Mouse (Mus musculus) forebrain, embryonic 10.5 days (tissue): ENCODE results near the gene Lfng. TPM values are rescaled to one million over a fixed set of nuclear protein-coding genes. Genes with fewer than 3 reads are reported as not detected.

ENCODE experiments used
- DNase-seq: peaks from one replicate; pipeline ENCODE4 v3.0.0-alpha.2; 2017; ENCODE audit warnings: low spot score; ENCODE audit errors: extremely low spot score
- H3K27ac ChIP-seq: fragments of 300-500 bp; sonication (generic); 2 replicates; pipeline ENCODE4 v1.5.1; 2016; ENCODE audit warnings: mild to moderate bottlenecking
- H3K27me3 ChIP-seq: fragments of 300-500 bp; sonication (generic); 2 replicates; pipeline ENCODE4 v1.6.1; 2016; ENCODE audit warnings: mild to moderate bottlenecking; ENCODE audit not compliant: poor library complexity, severe bottlenecking
- H3K36me3 ChIP-seq: fragments of 300-500 bp; sonication (generic); replicated peaks from 2 replicates; pipeline ENCODE4 v1.6.1; 2016; ENCODE audit warnings: mild to moderate bottlenecking, moderate library complexity
- H3K4me1 ChIP-seq: fragments of 300-500 bp; sonication (generic); 2 replicates; pipeline ENCODE4 v1.6.1; 2016
- H3K4me3 ChIP-seq: fragments of 300-500 bp; sonication (generic); 2 replicates; pipeline ENCODE4 v1.5.1; 2016; ENCODE audit warnings: mild to moderate bottlenecking, moderate library complexity
- H3K9me3 ChIP-seq: fragments of 300-500 bp; sonication (generic); 2 replicates; pipeline ENCODE4 v1.6.1; 2016; ENCODE audit warnings: mild to moderate bottlenecking, moderate library complexity
- WGBS: fragments of 180-500 bp; shearing (Covaris S2); methylation state at CpG from one replicate; pipeline ENCODE4 v1.1.7; 2016; 5-methylcytosine and 5-hydroxymethylcytosine counted together
- polyA plus RNA-seq: library from polyadenylated mRNA; unstranded; fragments of >200 nt; fragmentation: Nextera tagmentation; extraction: Ambion mirVana; gene quantifications from 2 replicates; pipeline ENCODE4 v1.2.1, GENCODE M21; 2016

Gene Lfng
- polyA plus RNA-seq, 1 experiment from 2014 or later = 33.1 TPM

GRCm38 (mm10) chr5:140571673-140572072 is 35.4 kb upstream of the Lfng start:
- Histone ChIP-seq H3K36me3 (no peaks in the 10 kb centered on the region), H3K4me1 (peaks cover 41% of the 10 kb centered on the region), H3K9me3 (no peaks in the 10 kb centered on the region; the same call in 1 of the 2 replicates), H3K27ac (peak overlapping the region; percentile 72), H3K4me3 (no peak overlapping the region), H3K27me3 (no peaks in the 10 kb centered on the region)
- WGBS = 64% methylated on average over 10 of the region's 10 CpGs
- DNase-seq = no peak

- no peaks in the 10 kb centered on the region; the same call in 1 of the 2 replicates for H3K9me3 ChIP-seq
- DNase-seq = no peak
- no peaks in the 10 kb centered on the region for H3K27me3 ChIP-seq
- no peak overlapping the region for H3K4me3 ChIP-seq
- H3K4me1 ChIP-seq = peaks cover 32% of the 10 kb centered on the region
- peak overlapping the region; percentile 58; the same call in 1 of the 2 replicates for H3K27ac ChIP-seq
- 81% methylated on average over 6 of the region's 6 CpGs for WGBS
- H3K36me3 ChIP-seq = no peaks in the 10 kb centered on the region
Observed at GRCm38 (mm10) chr5:140572611-140573010, 34.5 kb upstream of the Lfng start.

GRCm38 (mm10) chr5:140575381-140575866 is 31.7 kb upstream of the Lfng start:
- H3K27ac ChIP-seq = peak overlapping the region; percentile 59
- no peaks in the 10 kb centered on the region for H3K36me3 ChIP-seq
- H3K4me3 ChIP-seq = no peak overlapping the region
- 69% methylated on average over 5 of the region's 5 CpGs for WGBS
- H3K4me1 ChIP-seq = peaks cover 41% of the 10 kb centered on the region
- no peaks in the 10 kb centered on the region; the same call in 1 of the 2 replicates for H3K9me3 ChIP-seq
- no peak for DNase-seq
- no peaks in the 10 kb centered on the region for H3K27me3 ChIP-seq

- H3K36me3 ChIP-seq = no peaks in the 10 kb centered on the region
- H3K27me3 ChIP-seq = no peaks in the 10 kb centered on the region
- WGBS = 25% methylated on average over 9 of the region's 9 CpGs
- peak overlapping the region; percentile 24 for H3K4me3 ChIP-seq
- DNase-seq = no peak
- peaks cover 73% of the 10 kb centered on the region for H3K4me1 ChIP-seq
- no peaks in the 10 kb centered on the region; the same call in 1 of the 2 replicates for H3K9me3 ChIP-seq
- H3K27ac ChIP-seq = peak overlapping the region; percentile 94
Observed at GRCm38 (mm10) chr5:140579221-140579620, 27.9 kb upstream of the Lfng start.

GRCm38 (mm10) chr5:140579771-140580170 is 27.3 kb upstream of the Lfng start:
- Histone ChIP-seq H3K27me3 (no peaks in the 10 kb centered on the region), H3K9me3 (no peaks in the 10 kb centered on the region; the same call in 1 of the 2 replicates), H3K4me3 (peak overlapping the region; percentile 24), H3K36me3 (no peaks in the 10 kb centered on the region), H3K27ac (peak overlapping the region; percentile 94), H3K4me1 (peaks cover 78% of the 10 kb centered on the region)
- 1% methylated on average over 6 of the region's 6 CpGs for WGBS
- DNase-seq = peak; percentile 80

GRCm38 (mm10) chr5:140581569-140581968 is 25.6 kb upstream of the Lfng start:
- Histone ChIP-seq H3K9me3 (no peaks in the 10 kb centered on the region), H3K36me3 (no peaks in the 10 kb centered on the region), H3K4me1 (peaks cover 80% of the 10 kb centered on the region), H3K27me3 (no peaks in the 10 kb centered on the region), H3K27ac (peak overlapping the region; percentile 94), H3K4me3 (peak overlapping the region; percentile 29; the same call in 1 of the 2 replicates)
- DNase-seq = peak; percentile 58
- 0% methylated on average over 5 of the region's 5 CpGs for WGBS

GRCm38 (mm10) chr5:140582995-140583731 is 24.0 kb upstream of the Lfng start:
- no peaks in the 10 kb centered on the region for H3K36me3 ChIP-seq
- H3K27ac ChIP-seq = peak overlapping the region; percentile 94
- H3K9me3 ChIP-seq = no peaks in the 10 kb centered on the region
- H3K27me3 ChIP-seq = no peaks in the 10 kb centered on the region
- peak; percentile 58 for DNase-seq
- peaks cover 92% of the 10 kb centered on the region for H3K4me1 ChIP-seq
- H3K4me3 ChIP-seq = peak overlapping the region; percentile 35
- 5% methylated on average over 8 of the region's 8 CpGs for WGBS

GRCm38 (mm10) chr5:140583732-140584368 is 23.3 kb upstream of the Lfng start:
- no peaks in the 10 kb centered on the region for H3K36me3 ChIP-seq
- H3K27ac ChIP-seq = peak overlapping the region; percentile 94
- H3K4me1 ChIP-seq = peaks cover 87% of the 10 kb centered on the region
- no peaks in the 10 kb centered on the region for H3K9me3 ChIP-seq
- 4% methylated on average over 6 of the region's 6 CpGs for WGBS
- H3K4me3 ChIP-seq = peak overlapping the region; percentile 35
- no peaks in the 10 kb centered on the region for H3K27me3 ChIP-seq
- peak; percentile 93 for DNase-seq

- DNase-seq = no peak
- no peak overlapping the region for H3K4me3 ChIP-seq
- H3K27ac ChIP-seq = peak overlapping the region; percentile 51
- H3K27me3 ChIP-seq = no peaks in the 10 kb centered on the region
- H3K9me3 ChIP-seq = no peaks in the 10 kb centered on the region
- WGBS = 94% methylated on average over 16 of the region's 16 CpGs
- peaks cover 52% of the 10 kb centered on the region for H3K4me1 ChIP-seq
- H3K36me3 ChIP-seq = no peaks in the 10 kb centered on the region
Observed at GRCm38 (mm10) chr5:140589082-140589774, 17.9 kb upstream of the Lfng start.

- DNase-seq = no peak
- no peaks in the 10 kb centered on the region for H3K36me3 ChIP-seq
- H3K9me3 ChIP-seq = no peaks in the 10 kb centered on the region
- H3K4me3 ChIP-seq = no peak overlapping the region; the same call in 1 of the 2 replicates
- 65% methylated on average over 5 of the region's 5 CpGs for WGBS
- peaks cover 49% of the 10 kb centered on the region for H3K4me1 ChIP-seq
- peak overlapping the region; percentile 69 for H3K27ac ChIP-seq
- no peaks in the 10 kb centered on the region for H3K27me3 ChIP-seq
Observed at GRCm38 (mm10) chr5:140594846-140595245, 12.3 kb upstream of the Lfng start.

- no peak for DNase-seq
- no peaks in the 10 kb centered on the region for H3K9me3 ChIP-seq
- H3K27ac ChIP-seq = peak overlapping the region; percentile 67
- H3K36me3 ChIP-seq = no peaks in the 10 kb centered on the region
- H3K27me3 ChIP-seq = no peaks in the 10 kb centered on the region
- H3K4me3 ChIP-seq = no peak overlapping the region
- peaks cover 50% of the 10 kb centered on the region for H3K4me1 ChIP-seq
- 83% methylated on average over 3 of the region's 3 CpGs for WGBS
Observed at GRCm38 (mm10) chr5:140596426-140596825, 10.7 kb upstream of the Lfng start.

- H3K36me3 ChIP-seq = no peaks in the 10 kb centered on the region
- no peaks in the 10 kb centered on the region for H3K27me3 ChIP-seq
- H3K27ac ChIP-seq = peak overlapping the region; percentile 67
- no peak overlapping the region for H3K4me3 ChIP-seq
- no peaks in the 10 kb centered on the region for H3K9me3 ChIP-seq
- WGBS = 77% methylated on average over 18 of the region's 18 CpGs
- peaks cover 49% of the 10 kb centered on the region for H3K4me1 ChIP-seq
- DNase-seq = no peak
Observed at GRCm38 (mm10) chr5:140596927-140597588, 10.1 kb upstream of the Lfng start.
